Mouse (Mus musculus) heart, embryonic 16.5 days (tissue): Measurements from ENCODE around the gene Mctp1. TPM values are rescaled to one million over a fixed set of nuclear protein-coding genes. Genes with fewer than 3 reads are reported as not detected.
A peak's percentile ranks its signal among the peaks of the same experiment; 100 is the strongest.

Source experiments
- ATAC-seq: fragments of 200-750 bp; cut with Nextera tagmentation; replicated peaks from 2 replicates; pipeline ENCODE4 v1.8.0; 2017; ENCODE audit warnings: moderate number of reproducible peaks; ENCODE audit not compliant: insufficient read depth, low FRiP score; ENCODE audit errors: extremely low read depth
- H3K27ac ChIP-seq: fragments of 300-500 bp; sonication (generic); 2 replicates; pipeline ENCODE4 v1.5.1; 2014; ENCODE audit warnings: mild to moderate bottlenecking, low read length, control low read depth, moderate library complexity
- H3K27me3 ChIP-seq: fragments of 300-500 bp; sonication (generic); 2 replicates; pipeline ENCODE4 v1.6.1; 2014; ENCODE audit warnings: low read length, mixed read lengths; ENCODE audit not compliant: control insufficient read depth, insufficient read depth
- H3K36me3 ChIP-seq: fragments of 300-500 bp; sonication (generic); 2 replicates; pipeline ENCODE4 v1.6.1; 2014; ENCODE audit not compliant: control insufficient read depth, insufficient read depth
- H3K4me1 ChIP-seq: fragments of 300-500 bp; sonication (generic); 2 replicates; pipeline ENCODE4 v1.6.1; 2014; ENCODE audit warnings: low read length, mixed read lengths; ENCODE audit not compliant: control insufficient read depth, insufficient read depth
- H3K4me2 ChIP-seq: fragments of 300-500 bp; sonication (generic); 2 replicates; pipeline ENCODE4 v1.6.1; 2014; ENCODE audit warnings: low read depth, mild to moderate bottlenecking, control low read depth, low read length
- H3K4me3 ChIP-seq: fragments of 300-500 bp; sonication (generic); 2 replicates; pipeline ENCODE4 v1.5.1; 2014; ENCODE audit warnings: mild to moderate bottlenecking, control low read depth, low read length
- H3K9ac ChIP-seq: fragments of 300-500 bp; sonication (generic); 2 replicates; pipeline ENCODE4 v1.6.1; 2014; ENCODE audit warnings: low read length, control low read depth
- H3K9me3 ChIP-seq: fragments of 300-500 bp; sonication (generic); replicated peaks from 2 replicates; pipeline ENCODE4 v1.6.1; 2016; ENCODE audit warnings: low read length; ENCODE audit not compliant: control insufficient read depth
- WGBS: fragments of 180-500 bp; shearing (Covaris S2); extraction: QIAGEN DNeasy Blood & Tissue Kit; methylation state at CpG from one replicate; pipeline ENCODE4 v1.1.7; 2014; 5-methylcytosine and 5-hydroxymethylcytosine counted together
- polyA plus RNA-seq: library from polyadenylated mRNA; unstranded; fragments of >200 nt; fragmentation: Nextera tagmentation; extraction: Ambion mirVana; gene quantifications from 2 replicates; pipeline ENCODE4 v1.2.1, GENCODE M21; 2015

Gene Mctp1
- polyA plus RNA-seq, 1 experiment from 2014 or later: 0.71 TPM

DNA sequence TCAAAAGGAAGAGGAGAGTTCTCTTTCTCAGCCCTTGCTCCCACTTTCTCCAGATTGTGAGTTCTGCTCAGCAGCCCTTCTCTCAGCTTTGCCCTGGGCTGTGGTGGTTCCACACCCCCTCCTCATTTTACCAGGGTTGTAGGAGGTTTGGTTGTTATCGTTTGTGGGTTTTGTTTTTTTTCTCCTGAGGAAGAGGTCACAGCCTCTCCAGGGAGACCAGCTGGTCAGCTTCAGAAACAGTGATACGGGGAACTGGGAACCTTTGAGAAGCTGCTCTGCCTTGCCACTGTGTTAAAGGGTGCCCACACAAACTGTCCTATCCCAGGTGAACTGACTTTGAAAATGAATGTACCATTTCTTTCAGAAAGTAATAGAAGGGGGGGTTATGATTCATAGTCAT lies 425.5 kb downstream of the Mctp1 start:
- H3K27ac ChIP-seq: no peak overlapping the region

DNA sequence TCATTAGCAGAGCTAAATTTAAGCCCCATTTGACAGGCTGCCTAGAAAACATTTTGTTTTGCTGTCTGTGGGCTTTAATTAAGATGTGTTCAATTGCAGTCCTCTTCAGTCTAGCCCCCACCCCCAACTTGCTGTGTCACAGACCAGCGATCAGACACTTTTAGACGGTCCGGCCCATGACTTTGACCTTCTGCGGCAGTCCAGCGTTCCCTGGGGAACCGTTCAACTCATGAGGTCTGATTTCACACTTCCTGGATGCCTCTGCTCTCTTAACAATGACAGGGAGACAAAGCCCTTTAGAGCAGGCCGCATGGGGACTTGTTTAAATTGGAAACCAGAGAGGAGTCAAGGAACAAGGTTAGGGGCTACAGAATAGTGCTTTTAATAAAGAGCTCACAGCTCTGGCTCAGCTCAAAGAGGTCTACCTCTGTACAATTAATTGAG lies 426.2 kb downstream of the Mctp1 start:
- peak; percentile 45; the same call in 1 of the 2 replicates for ATAC-seq
- Histone ChIP-seq H3K9ac (peak overlapping the region; percentile 29; the same call in 1 of the 2 replicates), H3K27me3 (no peaks in the 10 kb centered on the region), H3K36me3 (no peaks in the 10 kb centered on the region), H3K4me1 (peaks cover 5% of the 10 kb centered on the region), H3K4me3 (no peak overlapping the region), H3K4me2 (peak overlapping the region; percentile 43), H3K9me3 (no peaks in the 10 kb centered on the region), H3K27ac (no peak overlapping the region)
- 5% methylated on average over 7 of the region's 7 CpGs for WGBS

More for the DNA sequence above, 425.5 kb downstream of the Mctp1 start:
- Histone ChIP-seq H3K9ac (no peak overlapping the region), H3K4me3 (no peak overlapping the region), H3K4me2 (no peak overlapping the region), H3K36me3 (no peaks in the 10 kb centered on the region), H3K4me1 (peaks cover 5% of the 10 kb centered on the region), H3K9me3 (no peaks in the 10 kb centered on the region), H3K27me3 (no peaks in the 10 kb centered on the region)
- ATAC-seq: no peak
- WGBS: 21% methylated on average over 2 of the region's 2 CpGs

- Histone ChIP-seq H3K27me3 (no peaks in the 10 kb centered on the region), H3K27ac (no peak overlapping the region), H3K9ac (no peak overlapping the region), H3K9me3 (no peaks in the 10 kb centered on the region), H3K36me3 (no peaks in the 10 kb centered on the region), H3K4me2 (no peak overlapping the region), H3K4me3 (no peak overlapping the region), H3K4me1 (0 out of 2 replicates have a peak, but pooled peaks cover 2% of the 10 kb centered on the region)
- no peak for ATAC-seq
- WGBS: 40% methylated on average over 3 of the region's 3 CpGs
These were observed 438.7 kb downstream of the Mctp1 start for GRCm38 (mm10) chr13:76823083-76823482.

DNA sequence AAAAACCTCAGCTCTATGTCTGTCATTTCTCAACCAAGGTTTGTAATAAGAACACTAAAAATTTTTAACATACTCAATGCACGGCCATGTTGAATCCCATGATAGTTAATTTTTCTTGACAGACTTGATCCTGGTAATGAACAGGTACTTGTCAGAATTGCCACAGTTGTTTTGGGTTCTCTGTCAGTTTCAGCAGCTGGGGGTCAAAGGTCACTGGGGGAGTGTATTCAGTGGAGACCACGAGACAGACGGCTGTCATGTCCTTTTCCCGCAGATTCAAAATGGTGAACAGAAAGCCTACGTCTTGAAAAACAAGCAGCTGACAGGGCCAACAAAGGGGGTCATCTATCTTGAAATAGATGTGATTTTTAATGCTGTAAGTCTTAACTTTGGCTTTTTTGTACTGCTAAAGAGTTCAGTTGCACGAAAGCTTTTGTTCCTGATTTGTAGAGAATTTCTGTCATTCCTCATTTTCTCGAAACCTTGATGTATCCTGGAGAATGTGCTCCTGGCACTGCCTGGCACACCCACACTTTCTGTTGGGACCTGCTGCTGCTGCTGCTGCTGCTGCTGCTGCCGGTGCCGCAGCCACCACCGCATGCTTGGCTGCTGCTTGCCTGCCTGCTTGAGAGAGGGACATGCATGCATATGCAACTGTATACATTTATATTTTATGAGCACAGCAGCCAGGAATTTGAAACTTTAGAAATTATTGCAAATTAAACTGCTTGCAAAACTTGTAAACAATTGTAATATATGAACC lies 440.8 kb downstream of the Mctp1 start:
- Histone ChIP-seq H3K4me2 (no peak overlapping the region), H3K36me3 (no peaks in the 10 kb centered on the region), H3K27ac (no peak overlapping the region), H3K9ac (no peak overlapping the region), H3K9me3 (no peaks in the 10 kb centered on the region), H3K27me3 (no peaks in the 10 kb centered on the region), H3K4me3 (no peak overlapping the region), H3K4me1 (0 out of 2 replicates have a peak, but pooled peaks cover 2% of the 10 kb centered on the region)
- ATAC-seq: no peak
- WGBS: 65% methylated on average over 10 of the region's 10 CpGs

DNA sequence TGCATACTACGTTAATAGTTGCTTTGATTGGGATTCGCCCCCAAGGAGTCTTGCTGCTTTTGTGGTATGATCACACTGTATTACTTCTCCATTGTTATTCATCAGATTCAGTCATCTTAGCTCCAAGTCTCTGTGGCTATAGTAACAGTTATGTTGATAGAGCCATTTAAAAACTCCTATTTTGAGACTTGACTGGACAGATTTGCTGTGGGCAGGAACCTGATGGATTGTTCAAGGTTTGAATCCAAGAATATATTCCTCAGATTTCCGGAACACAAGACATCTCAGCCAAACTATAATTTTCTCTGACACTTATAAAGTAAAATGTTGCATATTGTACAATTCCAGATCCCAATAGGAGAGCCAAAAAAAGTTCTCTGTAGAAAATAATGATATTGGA lies 443.4 kb downstream of the Mctp1 start:
- H3K9ac ChIP-seq: no peak overlapping the region
- ATAC-seq: no peak
- no peaks in the 10 kb centered on the region for H3K9me3 ChIP-seq
- H3K4me1 ChIP-seq: 0 out of 2 replicates have a peak, but pooled peaks cover 2% of the 10 kb centered on the region
- H3K27me3 ChIP-seq: no peaks in the 10 kb centered on the region
- H3K4me2 ChIP-seq: no peak overlapping the region
- H3K4me3 ChIP-seq: no peak overlapping the region
- no peaks in the 10 kb centered on the region for H3K36me3 ChIP-seq
- 75% methylated on average over 3 of the region's 3 CpGs for whole genome bisulfite sequencing
- H3K27ac ChIP-seq: no peak overlapping the region

GRCm38 (mm10) chr13:76838031-76838430 lies 453.7 kb downstream of the Mctp1 start:
- H3K27me3 ChIP-seq: no peaks in the 10 kb centered on the region
- no peaks in the 10 kb centered on the region for H3K4me1 ChIP-seq
- no peak overlapping the region for H3K27ac ChIP-seq
- no peak overlapping the region for H3K4me3 ChIP-seq
- H3K9me3 ChIP-seq: no peaks in the 10 kb centered on the region
- no peak overlapping the region for H3K9ac ChIP-seq
- ATAC-seq: no peak
- 70% methylated on average over 3 of the region's 3 CpGs for WGBS
- H3K36me3 ChIP-seq: no peaks in the 10 kb centered on the region
- H3K4me2 ChIP-seq: no peak overlapping the region

DNA sequence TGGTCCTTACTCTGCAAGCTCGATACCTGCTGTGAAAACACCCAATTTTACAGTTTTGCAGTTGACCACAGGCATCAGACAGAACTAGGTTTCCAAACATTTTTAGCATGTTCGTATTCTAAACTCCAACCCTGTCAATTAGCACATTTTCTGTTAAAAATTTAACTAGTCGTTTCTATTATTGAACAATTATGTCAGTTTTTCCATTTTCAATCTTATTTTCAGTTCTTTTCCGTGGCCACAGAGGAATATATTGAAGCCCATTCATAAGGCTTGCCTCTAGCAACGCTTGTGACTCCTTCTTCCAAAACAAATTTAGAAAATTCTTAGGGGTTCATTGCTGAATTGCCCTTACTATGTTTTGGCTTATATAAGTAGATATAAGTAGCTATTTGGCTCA lies 456.4 kb downstream of the Mctp1 start:
- H3K4me3 ChIP-seq: no peak overlapping the region
- H3K4me2 ChIP-seq: no peak overlapping the region
- H3K36me3 ChIP-seq: no peaks in the 10 kb centered on the region
- no peaks in the 10 kb centered on the region for H3K27me3 ChIP-seq
- ATAC-seq: no peak
- whole genome bisulfite sequencing: 70% methylated on average over 5 of the region's 5 CpGs
- H3K4me1 ChIP-seq: no peaks in the 10 kb centered on the region
- H3K9ac ChIP-seq: no peak overlapping the region
- no peak overlapping the region for H3K27ac ChIP-seq
- no peaks in the 10 kb centered on the region for H3K9me3 ChIP-seq

DNA sequence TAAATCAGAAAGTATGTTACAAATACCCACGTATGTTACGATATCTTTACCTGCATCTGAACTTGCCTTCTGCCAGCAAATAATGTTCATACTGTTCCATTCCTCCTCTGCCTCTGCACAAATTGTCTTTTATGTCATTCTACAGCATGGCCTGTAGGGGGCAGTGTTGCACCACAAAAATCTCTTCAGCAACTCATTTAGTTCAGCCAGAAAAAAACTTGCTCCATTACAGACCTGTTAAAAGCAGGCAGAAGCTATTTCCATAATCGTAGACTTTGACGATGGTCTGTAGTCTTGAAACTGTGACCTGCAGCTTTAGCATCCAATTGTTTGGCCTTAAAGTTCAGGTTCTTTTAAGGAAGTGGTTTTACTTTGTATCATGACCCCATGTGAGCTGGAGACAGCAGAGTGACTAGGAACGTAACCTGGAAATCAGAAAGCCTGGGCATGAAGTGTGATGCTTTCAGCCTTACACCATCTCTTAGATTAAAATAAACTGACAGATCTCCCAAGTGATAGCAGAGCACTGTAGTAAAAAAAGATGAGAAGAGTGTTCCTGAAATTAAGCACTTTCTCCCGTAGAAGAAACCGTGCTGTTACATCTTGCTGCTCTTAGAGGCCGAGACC lies 460.4 kb downstream of the Mctp1 start:
- no peak for ATAC-seq
- no peaks in the 10 kb centered on the region for H3K36me3 ChIP-seq
- H3K27me3 ChIP-seq: no peaks in the 10 kb centered on the region
- H3K4me2 ChIP-seq: no peak overlapping the region
- WGBS: 51% methylated on average over 8 of the region's 8 CpGs
- H3K27ac ChIP-seq: no peak overlapping the region
- H3K4me3 ChIP-seq: no peak overlapping the region
- no peaks in the 10 kb centered on the region for H3K4me1 ChIP-seq
- H3K9ac ChIP-seq: no peak overlapping the region
- H3K9me3 ChIP-seq: no peaks in the 10 kb centered on the region

GRCm38 (mm10) chr13:76850412-76851054 lies 466.2 kb downstream of the Mctp1 start:
- H3K27me3 ChIP-seq: no peaks in the 10 kb centered on the region
- H3K27ac ChIP-seq: no peak overlapping the region
- no peaks in the 10 kb centered on the region for H3K9me3 ChIP-seq
- no peak overlapping the region for H3K4me3 ChIP-seq
- no peak overlapping the region for H3K4me2 ChIP-seq
- WGBS: 39% methylated on average over 7 of the region's 7 CpGs
- no peak overlapping the region for H3K9ac ChIP-seq
- no peaks in the 10 kb centered on the region for H3K4me1 ChIP-seq
- no peaks in the 10 kb centered on the region for H3K36me3 ChIP-seq
- no peak for ATAC-seq
